Mouse (Mus musculus) testis, adult 2 months (tissue): ENCODE measurements around the gene AI597479.

ENCODE experiments used
- CTCF ChIP-seq: fragments of 200-500 bp; IDR thresholded peaks from 2 replicates; pipeline ENCODE4 v1.5.1; 2012; ENCODE audit warnings: low read depth, mild to moderate bottlenecking, inconsistent platforms, low read length, moderate library complexity; ENCODE audit not compliant: control insufficient read depth, insufficient read depth, insufficient replicate concordance
- POLR2A ChIP-seq: fragments of 200-500 bp; IDR thresholded peaks from 2 replicates; pipeline ENCODE4 v1.6.1; 2012; ENCODE audit warnings: low read depth, mild to moderate bottlenecking, inconsistent platforms, low read length, moderate library complexity; ENCODE audit not compliant: control insufficient read depth

GRCm38 (mm10) chr1:43164582-43164981, 66.1 kb downstream of the AI597479 start:
- no peak for TF ChIP-seq CTCF
- no peak for TF ChIP-seq POLR2A
